Mouse (Mus musculus) heart, adult 2 months (tissue): Measurements from ENCODE around the gene Gm15517.

ENCODE experiments used
- CTCF ChIP-seq: fragments of 200-600 bp; IDR thresholded peaks from 2 replicates; pipeline ENCODE4 v1.8.1; 2022; ENCODE audit warnings: antibody characterized with exemption, mild to moderate bottlenecking, moderate library complexity
- EP300 ChIP-seq: fragments of 200-500 bp; IDR thresholded peaks from 2 replicates; pipeline ENCODE4 v1.6.1; 2011; ENCODE audit warnings: low read depth, low read length, control low read depth; ENCODE audit not compliant: insufficient read depth
- POLR2A ChIP-seq: fragments of 200-500 bp; IDR thresholded peaks from 2 replicates; pipeline ENCODE4 v1.6.1; 2011; ENCODE audit warnings: mild to moderate bottlenecking, low read depth, low read length, control low read depth; ENCODE audit not compliant: insufficient read depth

DNA sequence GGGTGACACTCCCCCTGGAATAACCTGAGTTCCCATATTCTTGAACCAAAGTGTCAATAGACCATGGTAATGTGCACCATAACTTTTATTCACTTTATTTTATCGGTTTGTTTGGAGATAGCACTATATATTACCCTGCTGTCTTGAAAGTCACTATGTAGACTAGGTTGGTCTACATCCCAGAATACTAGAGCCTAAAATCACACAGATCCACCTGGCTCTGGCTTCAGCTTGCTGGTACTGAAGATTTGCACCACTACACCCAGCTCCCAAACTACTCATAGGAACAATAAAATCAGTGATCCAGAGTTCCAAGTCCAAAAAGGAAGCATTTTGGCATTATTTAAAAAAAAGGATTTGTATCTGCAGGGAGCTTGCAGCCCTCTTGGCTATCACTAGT, 45.6 kb upstream of the Gm15517 start, which contains the start of gene Klk1b5:
- TF ChIP-seq EP300 = no peak
- no peak for TF ChIP-seq CTCF
- no peak for TF ChIP-seq POLR2A
